Mouse (Mus musculus) ES-E14 (cell line): Measurements from ENCODE around the gene Stat5b.

Experiments
- CHD2 ChIP-seq: IDR thresholded peaks from 2 replicates; pipeline ENCODE4 v1.6.1; 2014; ENCODE audit warnings: mild to moderate bottlenecking, low read depth, low read length, inconsistent platforms
- MAFK ChIP-seq: IDR thresholded peaks from 2 replicates; pipeline ENCODE4 v1.6.1; 2014; ENCODE audit warnings: mild to moderate bottlenecking, low read depth, low read length, inconsistent platforms; ENCODE audit not compliant: insufficient read depth
- ZC3H11A ChIP-seq: IDR thresholded peaks from 2 replicates; pipeline ENCODE4 v1.6.1; 2012; ENCODE audit warnings: low read depth, mild to moderate bottlenecking, inconsistent platforms, low read length, borderline replicate concordance

DNA sequence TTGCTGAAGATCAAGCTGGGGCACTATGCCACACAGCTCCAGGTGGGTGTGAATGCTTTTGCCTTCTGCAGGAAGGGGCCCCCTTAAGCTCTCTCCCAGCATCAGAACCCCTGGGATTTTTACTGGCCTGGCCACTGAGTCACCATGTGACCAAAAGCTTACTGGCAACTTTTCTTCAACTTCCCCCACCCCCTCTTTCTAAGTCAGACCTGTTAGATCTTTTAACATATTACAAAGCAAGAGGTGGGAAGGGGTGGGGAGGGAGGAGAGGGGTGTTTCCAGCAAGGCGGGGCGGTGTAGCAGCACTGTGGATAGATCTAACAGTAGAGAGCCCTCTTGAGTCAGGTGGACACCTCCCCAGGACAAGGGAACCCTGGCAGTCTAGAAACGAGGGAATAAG, 11.3 kb upstream of the Stat5b start:
- TF ChIP-seq CHD2 (no peak), ZC3H11A (no peak), MAFK (no peak)
